Mouse (Mus musculus) E14TG2a.4 (cell line): Measurements from ENCODE around the gene Fam32a.

Experiments
- CTCF ChIP-seq: conservative IDR thresholded peaks from 2 replicates; pipeline ENCODE4 v1.5.1; 2014; ENCODE audit warnings: low read length
- NANOG ChIP-seq: IDR thresholded peaks from 2 replicates; pipeline ENCODE4 v1.6.1; 2014; ENCODE audit warnings: borderline replicate concordance, low read length, mixed read lengths
- POU5F1 ChIP-seq: IDR thresholded peaks from 2 replicates; pipeline ENCODE4 v1.6.1; 2014; ENCODE audit warnings: low read length, borderline replicate concordance

GRCm38 (mm10) chr8:72222656-72223055 lies 3.1 kb downstream of the Fam32a start:
- TF ChIP-seq CTCF (no peak), NANOG (no peak), POU5F1 (no peak)
